Mouse (Mus musculus) duodenum, adult 2 months (tissue): Measurements from ENCODE around the gene Vmn2r104. TPM values are rescaled to one million over a fixed set of nuclear protein-coding genes. Genes with fewer than 3 reads are reported as not detected.

Experiments used
- polyA plus RNA-seq: library from polyadenylated mRNA; depleted of rRNA; stranded (reverse); fragments of >200 nt; gene quantifications from 2 replicates; pipeline ENCODE4 v1.2.3, GENCODE M21; 2012; ENCODE audit warnings: low replicate concordance; rRNA removed

The Vmn2r104 gene
- not detected in 2 replicates for polyA plus RNA-seq

DNA sequence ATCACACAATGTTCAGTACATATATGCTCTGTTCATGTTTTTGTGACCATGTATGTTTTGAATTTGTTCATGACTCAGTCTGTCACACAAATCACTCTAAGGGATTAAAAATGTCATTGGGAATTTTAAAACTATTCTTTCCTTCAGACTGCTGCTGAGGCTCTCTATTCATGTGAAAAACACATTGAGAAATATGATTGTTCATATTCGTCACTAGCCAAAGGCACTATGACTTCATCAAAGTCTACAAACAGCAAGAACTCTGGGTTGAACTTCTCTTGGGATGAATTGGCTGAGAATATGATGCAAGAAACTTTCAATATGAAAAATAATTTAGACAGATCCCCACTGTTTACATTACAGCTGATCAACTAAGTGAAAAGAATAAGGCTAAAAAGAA, at the start of gene Vmn2r104:
Gene Vmn2r104 (minus strand): TSS at position 101 of the 400 bp plus-strand sequence.

Other genes with a start within 250 kb of the Vmn2r104 start
- gene Fpr-rs7, start 65.9 kb upstream of the Vmn2r104 start, polyA plus RNA-seq, result not detected in 2 replicates
- gene Fpr-rs6, start 134.8 kb upstream of the Vmn2r104 start, polyA plus RNA-seq, result not detected in 2 replicates
- gene Vmn2r105, start 186.7 kb upstream of the Vmn2r104 start, polyA plus RNA-seq, result not detected in 2 replicates
- not detected in 2 replicates for gene Vmn2r106, start 237.2 kb upstream of the Vmn2r104 start, polyA plus RNA-seq